Mouse (Mus musculus) CH12.LX (cell line): ENCODE data around the gene Pxt1. TPM values are rescaled to one million over a fixed set of nuclear protein-coding genes. Genes with fewer than 3 reads are reported as not detected.

ENCODE experiments used
- DNase-seq: peaks from one replicate; pipeline ENCODE4 v3.0.0-alpha.2; 2013; ENCODE audit errors: extremely low read depth
- H3K27ac ChIP-seq: 2 replicates; pipeline ENCODE4 v1.5.1; 2012; ENCODE audit warnings: low read depth, mild to moderate bottlenecking, control low read depth, moderate library complexity; ENCODE audit not compliant: insufficient read depth
- H3K27me3 ChIP-seq: replicated peaks from 2 replicates; pipeline ENCODE3; 2012; ENCODE audit warnings: inconsistent platforms
- H3K36me3 ChIP-seq, 2 experiments: replicated peaks in 1 of 2; 2 replicates each; pipeline versions ENCODE3 to v1.6.1; 2012; ENCODE audit warnings: inconsistent platforms in 1 of 2, low read length in 1 of 2, mild to moderate bottlenecking in 1 of 2, mixed read lengths in 1 of 2, moderate library complexity in 1 of 2; ENCODE audit not compliant: control insufficient read depth in 1 of 2, insufficient read depth in 1 of 2
- H3K4me1 ChIP-seq, 2 experiments: 2 replicates each; pipeline ENCODE4 v1.6.1; 2012; ENCODE audit warnings: inconsistent platforms in 1 of 2, moderate library complexity in 1 of 2; ENCODE audit not compliant: insufficient read depth in 2 of 2, control insufficient read depth in 1 of 2
- H3K4me2 ChIP-seq: 2 replicates; pipeline ENCODE4 v1.6.1; 2012; ENCODE audit warnings: low read depth, mild to moderate bottlenecking, control low read depth; ENCODE audit not compliant: poor library complexity, insufficient read depth, severe bottlenecking
- H3K4me3 ChIP-seq, 3 experiments: fragments of 150-350 bp in 1 of 3; sonication (generic) in 1 of 3; replicated peaks in 1 of 3; 2 replicates each; pipeline versions ENCODE3 to v1.5.1; 2011 to 2012; ENCODE audit warnings: low read depth in 2 of 3, low read length in 2 of 3, mild to moderate bottlenecking in 2 of 3, moderate library complexity in 2 of 3, control low read depth in 1 of 3, improper control_type of control experiment in 1 of 3, inconsistent platforms in 1 of 3, mixed read lengths in 1 of 3; ENCODE audit not compliant: poor library complexity in 1 of 3
- H3K79me2 ChIP-seq: replicated peaks from 2 replicates; pipeline ENCODE4 v1.6.1; 2012; ENCODE audit warnings: mild to moderate bottlenecking, moderate library complexity; ENCODE audit not compliant: control insufficient read depth, poor library complexity, insufficient read depth, severe bottlenecking; ENCODE audit errors: extremely low read depth
- H3K9ac ChIP-seq: 2 replicates; pipeline ENCODE4 v1.6.1; 2012; ENCODE audit warnings: low read depth, mild to moderate bottlenecking, control low read depth, moderate library complexity; ENCODE audit not compliant: insufficient read depth
- H3K9me3 ChIP-seq: replicated peaks from 2 replicates; pipeline ENCODE3; 2012; ENCODE audit warnings: low read length, inconsistent platforms, mixed read lengths
- BHLHE40 ChIP-seq: IDR thresholded peaks from 2 replicates; pipeline ENCODE4 v1.6.1; 2011; ENCODE audit warnings: mild to moderate bottlenecking, low read depth, low read length, improper control_type of control experiment
- CHD1 ChIP-seq: IDR thresholded peaks from 2 replicates; pipeline ENCODE4 v1.6.1; 2012; ENCODE audit warnings: low read depth, low read length, improper control_type of control experiment, inconsistent platforms
- E2F4 ChIP-seq: IDR thresholded peaks from 2 replicates; pipeline ENCODE4 v1.6.1; 2011; ENCODE audit warnings: low read depth, low read length, improper control_type of control experiment; ENCODE audit not compliant: insufficient replicate concordance
- ELF1 ChIP-seq: IDR thresholded peaks from 2 replicates; pipeline ENCODE4 v1.6.1; 2014; ENCODE audit warnings: low read depth, mild to moderate bottlenecking, inconsistent platforms, low read length, improper control_type of control experiment
- GABPA ChIP-seq: IDR thresholded peaks from 2 replicates; pipeline ENCODE4 v1.6.1; 2012; ENCODE audit warnings: low read depth, low read length, improper control_type of control experiment, inconsistent platforms; ENCODE audit not compliant: insufficient replicate concordance
- HCFC1 ChIP-seq: IDR thresholded peaks from 2 replicates; pipeline ENCODE4 v1.6.1; 2012; ENCODE audit warnings: low read depth, mild to moderate bottlenecking, inconsistent platforms, low read length, improper control_type of control experiment
- IRF4 ChIP-seq: IDR thresholded peaks from 2 replicates; pipeline ENCODE4 v1.6.1; 2014; ENCODE audit warnings: low read depth, mild to moderate bottlenecking, inconsistent platforms, low read length, improper control_type of control experiment
- JUN ChIP-seq: IDR thresholded peaks from 2 replicates; pipeline ENCODE4 v1.6.1; 2011; ENCODE audit warnings: low read depth, mild to moderate bottlenecking, low read length, improper control_type of control experiment, moderate library complexity; ENCODE audit not compliant: insufficient read depth
- JUND ChIP-seq: conservative IDR thresholded peaks from 2 replicates; pipeline ENCODE4 v1.6.1; 2011; ENCODE audit warnings: low read depth, low read length, improper control_type of control experiment
- KAT2A ChIP-seq: IDR thresholded peaks from 2 replicates; pipeline ENCODE4 v1.6.1; 2012; ENCODE audit warnings: low read length, improper control_type of control experiment, inconsistent platforms; ENCODE audit not compliant: insufficient replicate concordance
- MAFK ChIP-seq: IDR thresholded peaks from 2 replicates; pipeline ENCODE4 v1.6.1; 2011; ENCODE audit warnings: low read length, improper control_type of control experiment; ENCODE audit not compliant: insufficient replicate concordance
- MAX ChIP-seq: IDR thresholded peaks from 2 replicates; pipeline ENCODE4 v1.6.1; 2011; ENCODE audit warnings: low read length, improper control_type of control experiment
- MXI1 ChIP-seq: IDR thresholded peaks from 2 replicates; pipeline ENCODE4 v1.6.1; 2011; ENCODE audit warnings: mild to moderate bottlenecking, low read depth, low read length, improper control_type of control experiment
- MYC ChIP-seq: IDR thresholded peaks from 2 replicates; pipeline ENCODE4 v1.6.1; 2011; ENCODE audit warnings: low read depth, mild to moderate bottlenecking, improper control_type of control experiment, low read length
- PAX5 ChIP-seq: IDR thresholded peaks from 2 replicates; pipeline ENCODE4 v1.6.1; 2012; ENCODE audit warnings: low read length, inconsistent platforms, mixed read lengths
- POLR2AphosphoS2 ChIP-seq: IDR thresholded peaks from 2 replicates; pipeline ENCODE4 v1.6.1; 2011; ENCODE audit warnings: low read depth, low read length, improper control_type of control experiment
- SIN3A ChIP-seq: IDR thresholded peaks from 2 replicates; pipeline ENCODE4 v1.6.1; 2012; ENCODE audit warnings: low read length, improper control_type of control experiment, inconsistent platforms
- SMC3 ChIP-seq: IDR thresholded peaks from 2 replicates; pipeline ENCODE4 v1.6.1; 2011; ENCODE audit warnings: low read depth, low read length, improper control_type of control experiment
- TCF12 ChIP-seq: IDR thresholded peaks from 2 replicates; pipeline ENCODE4 v1.6.1; 2014; ENCODE audit warnings: low read depth, mild to moderate bottlenecking, inconsistent platforms, low read length, improper control_type of control experiment
- UBTF ChIP-seq: IDR thresholded peaks from 2 replicates; pipeline ENCODE4 v1.6.1; 2012; ENCODE audit warnings: low read depth, mild to moderate bottlenecking, inconsistent platforms, low read length, improper control_type of control experiment, moderate library complexity
- USF1 ChIP-seq: IDR thresholded peaks from 2 replicates; pipeline ENCODE4 v1.6.1; 2014; ENCODE audit warnings: low read depth, mild to moderate bottlenecking, inconsistent platforms, low read length, improper control_type of control experiment
- USF2 ChIP-seq: conservative IDR thresholded peaks from 2 replicates; pipeline ENCODE4 v1.6.1; 2011; ENCODE audit warnings: low read depth, low read length, improper control_type of control experiment
- ZC3H11A ChIP-seq: IDR thresholded peaks from 2 replicates; pipeline ENCODE4 v1.6.1; 2012; ENCODE audit warnings: low read depth, mild to moderate bottlenecking, inconsistent platforms, low read length, improper control_type of control experiment
- ZNF384 ChIP-seq: IDR thresholded peaks from 2 replicates; pipeline ENCODE4 v1.6.1; 2012; ENCODE audit warnings: low read depth, low read length, improper control_type of control experiment, inconsistent platforms
- dilution Hi-C: fragments of 300-500 bp; cut with MboI; formaldehyde crosslinking; loops from 2 replicates; pipeline ENCODE4 v1.14.3; 2020; ENCODE audit warnings: low sequenced_read_pairs; ENCODE audit not compliant: extremely low pct_unique_long_range_greater_than_20kb, extremely low pct_ligation_motif_present
- in situ Hi-C: fragments of 300-500 bp; cut with MboI; formaldehyde crosslinking; loops from 3 replicates; pipeline ENCODE4 v1.14.3; 2019; ENCODE audit warnings: low sequenced_read_pairs, low pct_ligation_motif_present, low pct_unique_long_range_greater_than_20kb, mixed read lengths
- polyA plus RNA-seq: library from polyadenylated mRNA; unstranded; fragments of >175 nt; gene quantifications from 2 replicates; pipeline ENCODE4 v1.2.1, GENCODE M21; 2012; ENCODE audit warnings: low read depth; ENCODE audit not compliant: insufficient read length
- total RNA-seq, 2 experiments: library from RNA; depleted of rRNA; stranded (reverse); fragments of 300-350 nt in 1 of 2; fragments of >200 nt in 1 of 2; gene quantifications; 2 replicates each; pipeline ENCODE4 v1.2.3; 2012 to 2014

The Pxt1 gene
- total and polyA plus RNA-seq, 3 experiments = not detected

DNA sequence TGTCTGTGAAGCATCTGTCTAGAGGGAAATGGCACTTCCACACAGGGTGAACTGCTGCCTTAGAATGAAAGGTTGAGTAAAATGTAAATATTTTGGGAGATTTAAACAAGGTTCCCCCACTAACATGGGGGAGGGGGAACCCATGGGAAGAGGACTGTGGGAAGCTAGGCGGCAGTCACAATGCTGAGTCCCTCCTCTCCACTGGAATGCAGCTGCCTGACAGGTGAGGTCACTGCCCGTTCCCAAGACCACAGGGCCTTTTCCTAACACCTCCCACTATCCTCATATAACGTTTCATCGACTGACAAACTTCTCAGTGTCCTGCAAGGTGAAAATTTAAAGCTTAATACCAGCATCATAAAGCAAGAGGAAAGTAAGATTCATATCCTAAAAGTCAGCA lies 39.0 kb upstream of the Pxt1 start:
- Histone ChIP-seq H3K36me3 (peaks cover 66 to 85% of the 10 kb centered on the region in 2 experiments), H3K4me1 (no peaks in the 10 kb centered on the region), H3K4me2 (no peak overlapping the region), H3K4me3 (no peak overlapping the region), H3K27ac (no peak overlapping the region), H3K9ac (no peak overlapping the region), H3K9me3 (no peaks in the 10 kb centered on the region), H3K27me3 (no peaks in the 10 kb centered on the region), H3K79me2 (no peaks in the 10 kb centered on the region)
- in situ Hi-C loops = no loop called here
- no peak for TF ChIP-seq HCFC1
- no peak for TF ChIP-seq PAX5
- TF ChIP-seq MAFK = no peak
- TF ChIP-seq SIN3A = no peak
- TF ChIP-seq GABPA = no peak
- no peak for TF ChIP-seq ZNF384
- TF ChIP-seq ZC3H11A = no peak
- TF ChIP-seq UBTF = no peak
- TF ChIP-seq TCF12 = no peak
- no peak for TF ChIP-seq MXI1
- TF ChIP-seq USF2 = no peak
- no peak for TF ChIP-seq ELF1
- TF ChIP-seq IRF4 = no peak
- TF ChIP-seq JUN = no peak
- no peak for TF ChIP-seq CHD1
- no peak for TF ChIP-seq JUND
- no peak for TF ChIP-seq BHLHE40
- no peak for TF ChIP-seq MYC
- no peak for TF ChIP-seq USF1
- no peak for DNase-seq
- dilution Hi-C loops = no loop called here

DNA sequence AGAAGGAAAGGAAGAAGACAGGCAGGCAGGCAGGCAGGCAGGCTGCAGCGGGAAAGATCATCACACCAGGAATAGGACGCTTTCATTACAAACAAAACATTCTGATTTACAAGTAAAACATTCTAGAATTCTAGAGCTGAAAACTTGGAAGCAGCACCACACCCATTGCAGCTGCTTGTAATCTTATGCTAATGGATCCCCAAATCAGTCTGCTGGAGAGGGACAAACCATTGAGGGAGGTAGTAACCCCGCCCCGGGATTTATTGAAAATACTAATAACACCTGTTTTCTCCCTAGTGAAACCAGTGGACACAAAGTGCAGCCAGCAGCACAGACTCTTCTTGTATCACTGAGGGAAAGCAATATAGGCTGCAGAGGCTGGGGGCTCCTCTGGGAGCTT lies 37.4 kb upstream of the Pxt1 start:
- Histone ChIP-seq H3K36me3 (peaks cover 63 to 84% of the 10 kb centered on the region in 2 experiments), H3K79me2 (no peaks in the 10 kb centered on the region), H3K27ac (no peak overlapping the region), H3K4me3 (no peak overlapping the region), H3K4me2 (no peak overlapping the region), H3K27me3 (no peaks in the 10 kb centered on the region), H3K4me1 (no peaks in the 10 kb centered on the region), H3K9ac (no peak overlapping the region), H3K9me3 (no peaks in the 10 kb centered on the region)
- dilution Hi-C loops = no loop called here
- no peak for DNase-seq
- TF ChIP-seq CHD1 (no peak), IRF4 (no peak), GABPA (no peak), USF1 (no peak), ZC3H11A (no peak), KAT2A (no peak), JUN (no peak), POLR2AphosphoS2 (no peak), MAX (no peak), E2F4 (no peak), SMC3 (no peak)
- in situ Hi-C loops = no loop called here
